Mouse (Mus musculus): Measurements from ENCODE around the gene Slc16a11. TPM values are rescaled to one million over a fixed set of nuclear protein-coding genes. Genes with fewer than 3 reads are reported as not detected.
A peak's percentile ranks its signal among the peaks of the same experiment; 100 is the strongest.

Slc16a11 gene
- polyA plus RNA-seq, 1 experiment from 2014 or later: 3.1 TPM

DNA sequence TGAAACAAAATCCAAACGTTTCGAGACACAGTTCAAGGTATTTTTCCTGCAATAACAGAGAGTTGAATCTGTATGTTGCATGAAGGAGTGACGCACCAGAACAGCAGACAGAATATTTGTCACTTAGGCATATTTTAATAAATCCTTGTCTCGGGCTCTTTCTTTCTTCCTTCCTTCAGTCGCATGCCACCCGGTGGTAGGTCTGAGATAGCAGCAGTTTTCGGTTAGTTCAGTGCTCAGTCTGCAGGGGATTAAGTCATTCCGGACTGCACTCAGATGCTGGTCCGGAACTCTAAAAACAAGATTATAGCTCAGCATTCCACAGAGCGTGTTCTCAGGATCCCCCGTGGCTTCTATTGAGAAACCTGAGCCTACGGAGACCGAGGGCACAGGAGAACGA, 33.2 kb upstream of the Slc16a11 start:
- Histone ChIP-seq H3K36me3 (ENCODE audit: control insufficient read depth, insufficient read depth, low read length) (no peaks in the 10 kb centered on the region), H3K4me1 (replicated peaks; ENCODE audit: control insufficient read depth, insufficient read depth) (no peaks in the 10 kb centered on the region), H3K9me3 (ENCODE audit: control insufficient read depth, low read length) (no peaks in the 10 kb centered on the region), H3K9ac (ENCODE audit: low read length) (no peak overlapping the region), H3K27me3 (ENCODE audit: control insufficient read depth, insufficient read depth, low read length) (no peaks in the 10 kb centered on the region), H3K4me3 (ENCODE audit: low read depth, low read length) (no peak overlapping the region), H3K27ac (replicated peaks) (no peak overlapping the region), H3K4me2 (replicated peaks; ENCODE audit: low read depth) (no peak overlapping the region)
- WGBS: 28% methylated on average over 14 of the region's 14 CpGs
- no peak for ATAC-seq (ENCODE audit: low FRiP score, low TSS enrichment)
- TF ChIP-seq CTCF (IDR thresholded peaks at IDR 0.05; ENCODE audit: low read depth): peak; percentile 73
- TF ChIP-seq EP300 (optimal IDR thresholded peaks at IDR 0.05): no peak
- peak; percentile 38 for DNase-seq (ENCODE audit: low spot score)

- no peak for ATAC-seq (ENCODE audit: low FRiP score, low TSS enrichment)
- WGBS: 95% methylated on average over 4 of the region's 4 CpGs
- no peak overlapping the region for H3K4me3 ChIP-seq (ENCODE audit: low read depth, low read length)
- no peaks in the 10 kb centered on the region for H3K4me1 ChIP-seq (replicated peaks; ENCODE audit: control insufficient read depth, insufficient read depth)
- H3K36me3 ChIP-seq (ENCODE audit: control insufficient read depth, insufficient read depth, low read length): no peaks in the 10 kb centered on the region
- no peak overlapping the region for H3K9ac ChIP-seq (ENCODE audit: low read length)
- TF ChIP-seq EP300 (optimal IDR thresholded peaks at IDR 0.05) (no peak), CTCF (IDR thresholded peaks at IDR 0.05; ENCODE audit: low read depth) (no peak)
- H3K4me2 ChIP-seq (replicated peaks; ENCODE audit: low read depth): no peak overlapping the region
- H3K27me3 ChIP-seq (ENCODE audit: control insufficient read depth, insufficient read depth, low read length): no peaks in the 10 kb centered on the region
- H3K9me3 ChIP-seq (ENCODE audit: control insufficient read depth, low read length): no peaks in the 10 kb centered on the region
- DNase-seq (ENCODE audit: low spot score): no peak
- no peak overlapping the region for H3K27ac ChIP-seq (replicated peaks)
Observed at GRCm38 (mm10) chr11:70180496-70180895, 32.1 kb upstream of the Slc16a11 start.

- Histone ChIP-seq H3K27me3 (ENCODE audit: control insufficient read depth, insufficient read depth, low read length) (no peaks in the 10 kb centered on the region), H3K36me3 (ENCODE audit: control insufficient read depth, insufficient read depth, low read length) (no peaks in the 10 kb centered on the region), H3K9me3 (ENCODE audit: control insufficient read depth, low read length) (no peaks in the 10 kb centered on the region), H3K4me3 (ENCODE audit: low read depth, low read length) (no peak overlapping the region), H3K9ac (ENCODE audit: low read length) (no peak overlapping the region), H3K4me1 (replicated peaks; ENCODE audit: control insufficient read depth, insufficient read depth) (no peaks in the 10 kb centered on the region), H3K4me2 (replicated peaks; ENCODE audit: low read depth) (no peak overlapping the region), H3K27ac (replicated peaks) (no peak overlapping the region)
- DNase-seq (ENCODE audit: low spot score) (no peak), ATAC-seq (ENCODE audit: low FRiP score, low TSS enrichment) (no peak)
- no peak for TF ChIP-seq CTCF (IDR thresholded peaks at IDR 0.05; ENCODE audit: low read depth)
- TF ChIP-seq EP300 (optimal IDR thresholded peaks at IDR 0.05): no peak
- WGBS: 57% methylated on average over 7 of the region's 7 CpGs
Observed at GRCm38 (mm10) chr11:70185120-70185519, 27.4 kb upstream of the Slc16a11 start.

DNA sequence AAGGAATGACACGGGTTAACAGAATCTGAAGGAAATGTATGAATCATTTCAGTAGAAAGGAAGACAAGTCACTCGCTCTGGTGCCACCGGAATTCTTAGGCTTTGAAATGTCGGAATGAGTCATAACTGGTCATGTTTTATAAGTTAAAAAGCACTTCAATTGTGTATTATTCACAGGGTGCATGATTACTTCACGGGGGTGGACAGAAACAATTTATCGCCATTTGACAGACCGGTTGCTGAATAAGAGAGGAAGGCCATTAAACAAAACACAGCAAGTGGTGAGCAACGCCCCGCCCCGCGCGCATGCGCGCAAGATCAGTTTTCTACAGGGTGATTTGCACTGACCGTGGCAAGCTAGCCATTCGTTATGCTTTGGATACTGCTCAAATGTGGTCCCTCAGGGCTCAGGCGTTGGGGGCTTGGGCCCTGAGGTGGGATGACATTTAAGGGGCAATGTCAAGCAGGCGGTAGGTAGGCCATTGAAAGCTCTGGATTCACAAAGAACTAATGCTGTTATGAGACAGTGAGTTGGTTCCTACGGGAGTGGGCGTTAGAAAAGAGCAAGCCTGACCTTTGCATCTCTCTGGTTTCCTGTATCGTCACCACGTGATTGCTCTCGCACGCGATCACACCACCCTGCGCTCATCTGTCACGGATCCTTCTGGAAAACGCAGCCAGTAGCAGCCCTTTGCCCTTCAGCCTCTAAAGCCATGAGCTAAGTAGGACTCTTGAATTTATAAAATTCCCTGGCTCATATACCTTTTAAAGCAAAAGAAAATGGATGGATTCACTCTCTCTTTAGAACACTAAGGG, 23.0 kb upstream of the Slc16a11 start:
- ATAC-seq (ENCODE audit: low FRiP score, low TSS enrichment) (no peak), DNase-seq (ENCODE audit: low spot score) (no peak)
- peak overlapping the region; percentile 65 for H3K27ac ChIP-seq (replicated peaks)
- 69% methylated on average over 28 of the region's 28 CpGs for WGBS
- peaks cover 4% of the 10 kb centered on the region; the same call in 1 of the 2 replicates for H3K4me1 ChIP-seq (replicated peaks; ENCODE audit: control insufficient read depth, insufficient read depth)
- H3K36me3 ChIP-seq (ENCODE audit: control insufficient read depth, insufficient read depth, low read length): no peaks in the 10 kb centered on the region
- H3K9ac ChIP-seq (ENCODE audit: low read length): no peak overlapping the region
- H3K9me3 ChIP-seq (ENCODE audit: control insufficient read depth, low read length): no peaks in the 10 kb centered on the region
- H3K27me3 ChIP-seq (ENCODE audit: control insufficient read depth, insufficient read depth, low read length): no peaks in the 10 kb centered on the region
- H3K4me2 ChIP-seq (replicated peaks; ENCODE audit: low read depth): no peak overlapping the region
- TF ChIP-seq EP300 (optimal IDR thresholded peaks at IDR 0.05) (no peak), CTCF (IDR thresholded peaks at IDR 0.05; ENCODE audit: low read depth) (no peak)
- H3K4me3 ChIP-seq (ENCODE audit: low read depth, low read length): no peak overlapping the region

GRCm38 (mm10) chr11:70191188-70191587, 21.4 kb upstream of the Slc16a11 start:
- Histone ChIP-seq H3K4me3 (ENCODE audit: low read depth, low read length) (no peak overlapping the region), H3K9me3 (ENCODE audit: control insufficient read depth, low read length) (no peaks in the 10 kb centered on the region), H3K27ac (replicated peaks) (no peak overlapping the region), H3K4me2 (replicated peaks; ENCODE audit: low read depth) (no peak overlapping the region), H3K4me1 (replicated peaks; ENCODE audit: control insufficient read depth, insufficient read depth) (peaks cover 4% of the 10 kb centered on the region; the same call in 1 of the 2 replicates), H3K36me3 (ENCODE audit: control insufficient read depth, insufficient read depth, low read length) (no peaks in the 10 kb centered on the region), H3K9ac (ENCODE audit: low read length) (no peak overlapping the region), H3K27me3 (ENCODE audit: control insufficient read depth, insufficient read depth, low read length) (no peaks in the 10 kb centered on the region)
- ATAC-seq (ENCODE audit: low FRiP score, low TSS enrichment) (no peak), DNase-seq (ENCODE audit: low spot score) (no peak)
- TF ChIP-seq CTCF (IDR thresholded peaks at IDR 0.05; ENCODE audit: low read depth) (no peak), EP300 (optimal IDR thresholded peaks at IDR 0.05) (no peak)
- 57% methylated on average over 6 of the region's 6 CpGs for WGBS

GRCm38 (mm10) chr11:70192157-70192556, 20.4 kb upstream of the Slc16a11 start:
- Histone ChIP-seq H3K9me3 (ENCODE audit: control insufficient read depth, low read length) (no peaks in the 10 kb centered on the region), H3K27ac (replicated peaks) (no peak overlapping the region), H3K4me1 (replicated peaks; ENCODE audit: control insufficient read depth, insufficient read depth) (peaks cover 4% of the 10 kb centered on the region; the same call in 1 of the 2 replicates), H3K4me2 (replicated peaks; ENCODE audit: low read depth) (no peak overlapping the region), H3K36me3 (ENCODE audit: control insufficient read depth, insufficient read depth, low read length) (no peaks in the 10 kb centered on the region), H3K27me3 (ENCODE audit: control insufficient read depth, insufficient read depth, low read length) (no peaks in the 10 kb centered on the region), H3K9ac (ENCODE audit: low read length) (no peak overlapping the region), H3K4me3 (ENCODE audit: low read depth, low read length) (no peak overlapping the region)
- ATAC-seq (ENCODE audit: low FRiP score, low TSS enrichment) (no peak), DNase-seq (ENCODE audit: low spot score) (no peak)
- TF ChIP-seq CTCF (IDR thresholded peaks at IDR 0.05; ENCODE audit: low read depth) (no peak), EP300 (optimal IDR thresholded peaks at IDR 0.05) (no peak)
- WGBS: 74% methylated on average over 4 of the region's 4 CpGs

Measured in stomach, postnatal 0 days (tissue).